Mouse (Mus musculus): ENCODE measurements around the gene Gigyf2.

- TF ChIP-seq TAL1 (conservative IDR thresholded peaks at IDR 0.05; ENCODE audit: low read depth, low read length) (no peak), CTCF (IDR thresholded peaks at IDR 0.05; ENCODE audit: low read depth, low read length) (no peak), GATA1 (IDR thresholded peaks at IDR 0.05; ENCODE audit: borderline replicate concordance, low read length) (no peak), POLR2AphosphoS5 (IDR thresholded peaks at IDR 0.05; ENCODE audit: insufficient replicate concordance, low read depth, low read length) (no peak), GATA2 (IDR thresholded peaks at IDR 0.05; ENCODE audit: borderline replicate concordance, low read depth, low read length) (no peak)
These were observed 14.1 kb upstream of the Gigyf2 start for GRCm38 (mm10) chr1:87312681-87313080.
